Mouse (Mus musculus) monocyte, adult 5-6 weeks (primary cell): Measurements from ENCODE around the gene Fcgr1. TPM values are rescaled to one million over a fixed set of nuclear protein-coding genes. Genes with fewer than 3 reads are reported as not detected.

Experiments used
- ATAC-seq: fragments of 153-309, 156-312 bp; replicated peaks from 2 replicates; pipeline ENCODE4 v1.8.0; 2017; ENCODE audit warnings: mild to moderate bottlenecking; ENCODE audit not compliant: low TSS enrichment, insufficient number of reproducible peaks, severe bottlenecking, poor library complexity, low FRiP score
- total RNA-seq: library from RNA; stranded (forward); fragments of 200-1000, 200-491, 200-594 nt; gene quantifications from 3 replicates; pipeline ENCODE4 v1.2.3, GENCODE M21; 2017

Fcgr1 gene
- total RNA-seq, 1 experiment from 2014 or later, result 12.6 TPM

- no peak for ATAC-seq
Measured at GRCm38 (mm10) chr3:96284457-96284856, 9.3 kb downstream of the Fcgr1 start.

DNA sequence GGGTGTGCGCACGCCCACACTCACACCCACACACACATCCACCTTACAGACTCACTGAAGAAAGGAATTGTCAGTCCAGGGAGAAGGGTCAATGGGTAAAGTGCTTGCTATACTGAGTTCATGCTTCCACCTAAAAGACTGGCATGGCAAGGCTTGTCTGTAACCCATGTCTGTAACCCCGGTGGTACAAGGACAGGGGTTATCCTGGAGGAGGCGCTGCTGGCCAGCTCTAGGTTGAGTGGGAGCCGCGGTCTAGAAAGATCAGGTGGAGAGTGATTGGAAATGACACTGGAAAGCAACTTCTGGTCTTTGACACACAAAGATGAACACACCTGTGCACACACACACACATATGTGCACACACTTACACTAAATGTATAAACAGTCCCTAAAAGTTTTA lies 13.1 kb downstream of the Fcgr1 start:
- ATAC-seq, result no peak

- ATAC-seq, result peak; percentile 92
Measured at GRCm38 (mm10) chr3:96277800-96278624, 15.8 kb downstream of the Fcgr1 start.

- ATAC-seq, result peak; percentile 11; the same call in 1 of the 2 replicates
Measured at GRCm38 (mm10) chr3:96277428-96277799, 16.4 kb downstream of the Fcgr1 start.

DNA sequence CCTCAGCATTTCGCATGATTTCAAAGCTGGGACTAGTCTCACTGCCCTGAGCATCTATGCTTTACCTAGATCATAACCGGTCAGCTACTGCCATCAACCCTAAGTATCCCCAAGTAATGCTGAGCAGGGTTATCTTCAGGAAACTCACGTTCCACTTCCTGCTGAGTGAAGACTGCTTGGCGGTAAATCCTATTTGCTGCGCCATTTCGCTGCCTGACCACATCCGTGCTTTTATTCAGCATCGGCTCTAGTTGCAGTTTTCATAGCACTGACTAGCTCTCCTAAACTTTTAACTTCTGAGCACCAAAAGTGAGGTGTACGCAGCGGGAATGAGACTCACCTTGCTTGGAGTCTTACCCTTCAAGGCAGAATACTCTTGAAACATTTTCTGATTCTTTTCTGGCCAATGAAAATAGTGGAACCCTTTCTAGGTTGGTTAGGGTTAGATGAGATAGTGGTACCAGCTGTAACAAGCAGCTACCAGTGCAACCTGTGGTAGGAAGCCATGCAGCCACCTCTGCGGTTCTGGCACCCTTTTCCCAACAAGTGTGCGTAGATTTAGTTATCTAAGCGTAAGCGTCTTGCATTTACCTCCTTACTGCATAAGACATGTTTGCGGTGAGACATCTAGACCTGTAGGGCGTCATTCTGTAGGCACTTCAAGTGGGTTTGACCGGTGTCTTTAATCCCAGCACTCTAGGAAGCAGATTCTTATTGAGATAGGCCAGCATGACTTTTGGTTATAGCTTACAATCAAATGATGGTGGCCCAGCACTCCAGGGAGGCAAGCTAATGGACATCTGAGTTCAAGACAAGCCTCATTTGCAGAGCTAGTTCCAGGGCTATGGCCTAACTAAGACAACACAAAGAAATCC lies 19.9 kb downstream of the Fcgr1 start:
- no peak for ATAC-seq

- ATAC-seq, result peak; percentile 93
Measured at GRCm38 (mm10) chr3:96269511-96270474, 24.0 kb downstream of the Fcgr1 start, which contains the start of gene Hist2h2bb. Hist2h2bb (plus strand) TSS chr3:96269752.

- ATAC-seq, result peak; percentile 20; the same call in 1 of the 2 replicates
Measured at GRCm38 (mm10) chr3:96268776-96269378, 24.9 kb downstream of the Fcgr1 start.

GRCm38 (mm10) chr3:96268051-96268775 lies 25.6 kb downstream of the Fcgr1 start, which contains the start of gene Hist2h3b:
Hist2h3b (plus strand) TSS chr3:96268654.
- ATAC-seq, result peak; percentile 72

DNA sequence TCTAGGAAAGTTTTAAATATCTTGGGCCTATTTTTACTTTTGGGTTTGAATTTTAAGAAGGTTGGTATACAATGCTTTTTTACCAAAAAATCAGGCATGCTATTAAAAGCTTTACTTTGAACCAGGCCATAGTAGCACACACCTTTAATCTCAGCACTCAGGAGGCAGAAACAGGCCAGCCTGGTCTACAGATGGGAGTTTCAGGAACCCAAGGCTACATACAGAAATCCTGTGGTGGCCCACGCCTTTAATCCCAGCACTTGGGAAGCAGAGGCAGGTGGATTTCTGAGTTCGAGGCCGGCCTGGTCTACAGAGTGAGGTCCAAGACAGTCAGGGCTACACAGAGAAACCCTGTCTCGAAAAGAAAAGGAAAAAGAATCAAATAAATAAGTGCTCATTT lies 26.2 kb downstream of the Fcgr1 start:
- no peak for ATAC-seq

GRCm38 (mm10) chr3:96266132-96266710 lies 27.5 kb downstream of the Fcgr1 start:
- no peak for ATAC-seq

DNA sequence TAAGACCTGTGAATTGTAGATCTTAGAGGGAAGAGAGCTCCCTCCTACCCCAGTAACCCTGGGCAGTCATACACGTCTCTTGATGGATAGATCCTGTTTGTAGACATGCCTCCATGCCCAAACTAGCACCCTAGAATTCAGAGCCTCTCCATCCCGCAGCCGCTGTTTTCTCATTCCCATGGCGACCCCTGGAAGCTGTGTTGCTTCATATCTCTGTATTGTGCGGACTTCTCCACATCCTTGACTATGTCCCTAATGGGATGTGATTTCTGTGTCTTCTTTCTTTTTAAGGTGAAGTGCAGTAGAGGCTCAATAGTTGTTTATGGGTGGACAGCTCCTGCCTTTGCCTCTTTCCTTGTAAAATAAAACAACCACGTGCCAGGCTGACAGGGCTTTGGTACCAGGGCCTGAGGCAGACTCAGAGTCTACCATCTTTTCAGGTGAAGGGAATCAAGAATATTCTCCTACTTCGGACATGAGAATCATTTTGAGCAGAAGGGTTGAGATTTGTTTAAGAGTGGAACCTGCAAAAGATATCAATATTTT lies 29.3 kb downstream of the Fcgr1 start:
- ATAC-seq, result no peak

GRCm38 (mm10) chr3:96263558-96264403 lies 30.0 kb downstream of the Fcgr1 start:
- no peak for ATAC-seq

DNA sequence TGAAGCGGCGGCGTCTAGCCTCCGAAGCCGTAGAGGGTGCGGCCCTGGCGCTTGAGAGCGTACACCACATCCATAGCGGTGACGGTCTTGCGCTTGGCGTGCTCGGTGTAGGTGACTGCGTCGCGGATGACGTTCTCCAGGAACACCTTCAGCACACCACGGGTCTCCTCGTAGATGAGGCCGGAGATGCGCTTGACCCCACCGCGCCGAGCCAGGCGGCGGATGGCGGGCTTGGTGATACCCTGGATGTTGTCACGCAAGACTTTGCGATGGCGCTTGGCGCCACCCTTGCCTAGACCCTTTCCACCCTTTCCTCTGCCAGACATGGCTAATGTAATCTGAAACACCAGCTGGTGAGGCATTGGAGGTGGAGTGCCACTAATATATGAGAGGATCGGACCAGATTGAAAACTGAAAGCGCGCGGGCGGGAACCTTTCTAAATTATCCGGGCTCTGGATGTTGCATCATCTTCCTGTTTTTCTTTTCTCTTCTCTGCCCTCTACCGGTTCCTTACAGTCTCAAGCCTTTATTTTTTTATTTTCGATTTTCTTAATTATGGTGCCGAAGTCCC lies 30.7 kb downstream of the Fcgr1 start, which contains the start of gene Hist2h4:
Gene Hist2h4 (minus strand): TSS at position 333 of the 572 bp plus-strand sequence.
- ATAC-seq, result peak; percentile 77

- ATAC-seq, result peak; percentile 86
Measured at GRCm38 (mm10) chr3:96262216-96262875, 31.4 kb downstream of the Fcgr1 start.

- no peak for ATAC-seq
Measured at GRCm38 (mm10) chr3:96261623-96262022, 32.1 kb downstream of the Fcgr1 start.
